Mouse (Mus musculus) bone marrow macrophage, adult 2 months (primary cell): Measurements from ENCODE around the gene Obscn.

ENCODE experiments used
- CTCF ChIP-seq: IDR thresholded peaks from 2 replicates; pipeline ENCODE4 v1.5.1; 2012; ENCODE audit warnings: low read depth, mild to moderate bottlenecking, low read length, moderate library complexity
- POLR2A ChIP-seq: IDR thresholded peaks from 2 replicates; pipeline ENCODE4 v1.6.1; 2012; ENCODE audit warnings: mild to moderate bottlenecking, low read depth, low read length, borderline replicate concordance

GRCm38 (mm10) chr11:58979661-58980060 lies 156.5 kb downstream of the Obscn start:
- TF ChIP-seq POLR2A: no peak
- no peak for TF ChIP-seq CTCF
